Mouse (Mus musculus) olfactory bulb, adult 2 months (tissue): ENCODE results near the gene Nkx3-2. TPM values are rescaled to one million over a fixed set of nuclear protein-coding genes. Genes with fewer than 3 reads are reported as not detected.

Experiments
- H3K27ac ChIP-seq: fragments of 200-500 bp; 2 replicates; pipeline ENCODE4 v1.5.1; 2012; ENCODE audit warnings: low read depth, low read length; ENCODE audit not compliant: insufficient read depth
- H3K4me1 ChIP-seq: fragments of 200-500 bp; 2 replicates; pipeline ENCODE4 v1.6.1; 2012; ENCODE audit warnings: low read length; ENCODE audit not compliant: control insufficient read depth, insufficient read depth
- H3K4me3 ChIP-seq: fragments of 200-500 bp; 2 replicates; pipeline ENCODE4 v1.5.1; 2012; ENCODE audit warnings: mild to moderate bottlenecking, low read depth, low read length, moderate library complexity; ENCODE audit not compliant: insufficient read depth
- CTCF ChIP-seq: fragments of 200-500 bp; IDR thresholded peaks from 2 replicates; pipeline ENCODE4 v1.5.1; 2012; ENCODE audit warnings: low read depth, mild to moderate bottlenecking, low read length, moderate library complexity; ENCODE audit not compliant: insufficient read depth
- POLR2A ChIP-seq: fragments of 200-500 bp; IDR thresholded peaks from 2 replicates; pipeline ENCODE4 v1.6.1; 2012; ENCODE audit warnings: mild to moderate bottlenecking, low read depth, low read length, moderate library complexity; ENCODE audit not compliant: insufficient read depth
- WGBS: fragments of 180-500 bp; shearing (Covaris S2); methylation state at CpG from one replicate; pipeline ENCODE4 v1.1.7; 2018; 5-methylcytosine and 5-hydroxymethylcytosine counted together
- polyA plus RNA-seq: library from polyadenylated mRNA; stranded (reverse); fragments of >200 nt; gene quantifications from 2 replicates; pipeline ENCODE4 v1.2.4, GENCODE M21; 2012; ENCODE audit warnings: low replicate concordance; ENCODE audit not compliant: missing spikeins, insufficient read depth, insufficient read length

The Nkx3-2 gene
- not detected in 2 replicates for polyA plus RNA-seq

- Histone ChIP-seq H3K27ac (no peak within 1 kb of the TSS), H3K4me3 (no peak within 1 kb of the TSS), H3K4me1 (peaks cover 18% of the 10 kb centered on the region)
- WGBS, result under 1% methylated on average over 79 of the region's 79 CpGs
- no peak for TF ChIP-seq CTCF
- no peak for TF ChIP-seq POLR2A
These were observed at the start of gene Nkx3-2 for GRCm38 (mm10) chr5:41763731-41764721. Gene Nkx3-2 (minus strand): TSS chr5:41764501.

GRCm38 (mm10) chr5:41812516-41812915 lies 48.2 kb upstream of the Nkx3-2 start:
- TF ChIP-seq POLR2A (no peak), CTCF (no peak)
- H3K4me1 ChIP-seq, result no peaks in the 10 kb centered on the region
- H3K4me3 ChIP-seq, result no peak overlapping the region
- WGBS, result 94% methylated on average over 6 of the region's 6 CpGs
- no peak overlapping the region for H3K27ac ChIP-seq

- WGBS, result 84% methylated on average over 3 of the region's 3 CpGs
- no peak overlapping the region for H3K27ac ChIP-seq
- no peaks in the 10 kb centered on the region for H3K4me1 ChIP-seq
- TF ChIP-seq CTCF, result no peak
- no peak for TF ChIP-seq POLR2A
- no peak overlapping the region for H3K4me3 ChIP-seq
These were observed 47.0 kb upstream of the Nkx3-2 start for GRCm38 (mm10) chr5:41811279-41811678.

GRCm38 (mm10) chr5:41807383-41807782 lies 43.1 kb upstream of the Nkx3-2 start:
- TF ChIP-seq CTCF (no peak), POLR2A (no peak)
- no peak overlapping the region for H3K4me3 ChIP-seq
- H3K27ac ChIP-seq, result no peak overlapping the region
- H3K4me1 ChIP-seq, result no peaks in the 10 kb centered on the region
- 81% methylated on average over 2 of the region's 2 CpGs for WGBS

GRCm38 (mm10) chr5:41806176-41806575 lies 41.9 kb upstream of the Nkx3-2 start:
- no peak overlapping the region for H3K4me3 ChIP-seq
- TF ChIP-seq CTCF, result no peak
- TF ChIP-seq POLR2A, result no peak
- WGBS, result 92% methylated on average over 5 of the region's 5 CpGs
- H3K4me1 ChIP-seq, result no peaks in the 10 kb centered on the region
- no peak overlapping the region for H3K27ac ChIP-seq

- Histone ChIP-seq H3K4me1 (no peaks in the 10 kb centered on the region), H3K4me3 (no peak overlapping the region), H3K27ac (no peak overlapping the region)
- WGBS, result 93% methylated on average over 2 of the region's 2 CpGs
- TF ChIP-seq CTCF (no peak), POLR2A (no peak)
These were observed 40.8 kb upstream of the Nkx3-2 start for GRCm38 (mm10) chr5:41805085-41805484.

GRCm38 (mm10) chr5:41804643-41805042 lies 40.3 kb upstream of the Nkx3-2 start:
- TF ChIP-seq POLR2A (no peak), CTCF (no peak)
- Histone ChIP-seq H3K4me1 (no peaks in the 10 kb centered on the region), H3K4me3 (no peak overlapping the region), H3K27ac (no peak overlapping the region)
- 90% methylated on average over 2 of the region's 2 CpGs for WGBS

GRCm38 (mm10) chr5:41801622-41802021 lies 37.3 kb upstream of the Nkx3-2 start:
- Histone ChIP-seq H3K4me1 (no peaks in the 10 kb centered on the region), H3K4me3 (no peak overlapping the region), H3K27ac (no peak overlapping the region)
- TF ChIP-seq POLR2A, result no peak
- TF ChIP-seq CTCF, result no peak
- WGBS, result 92% methylated on average over 2 of the region's 2 CpGs

GRCm38 (mm10) chr5:41794434-41794833 lies 30.1 kb upstream of the Nkx3-2 start:
- H3K4me1 ChIP-seq, result no peaks in the 10 kb centered on the region
- no peak overlapping the region for H3K4me3 ChIP-seq
- TF ChIP-seq CTCF (no peak), POLR2A (no peak)
- H3K27ac ChIP-seq, result no peak overlapping the region
